Mouse (Mus musculus) forebrain, embryonic 11.5 days (tissue): ENCODE data around the gene Ncbp3. TPM values are rescaled to one million over a fixed set of nuclear protein-coding genes. Genes with fewer than 3 reads are reported as not detected.

Source experiments
- ATAC-seq: fragments of 200-750 bp; cut with Nextera tagmentation; replicated peaks from 2 replicates; pipeline ENCODE4 v1.8.0; 2017; ENCODE audit warnings: moderate TSS enrichment; ENCODE audit not compliant: low FRiP score
- DNase-seq: peaks from one replicate; pipeline ENCODE4 v3.0.0-alpha.2; 2017; ENCODE audit warnings: low spot score
- H3K27ac ChIP-seq: fragments of 300-500 bp; sonication (generic); 2 replicates; pipeline ENCODE4 v1.5.1; 2014; ENCODE audit warnings: low read depth, low read length
- H3K27me3 ChIP-seq: fragments of 300-500 bp; sonication (generic); 2 replicates; pipeline ENCODE4 v1.6.1; 2014; ENCODE audit warnings: mild to moderate bottlenecking, low read length, mixed read lengths; ENCODE audit not compliant: control insufficient read depth, insufficient read depth
- H3K36me3 ChIP-seq: fragments of 300-500 bp; sonication (generic); 2 replicates; pipeline ENCODE4 v1.6.1; 2014; ENCODE audit warnings: mild to moderate bottlenecking, low read length, moderate library complexity, mixed read lengths; ENCODE audit not compliant: control insufficient read depth, insufficient read depth
- H3K4me1 ChIP-seq: fragments of 300-500 bp; sonication (generic); replicated peaks from 2 replicates; pipeline ENCODE4 v1.6.1; 2014; ENCODE audit warnings: low read length, mixed read lengths; ENCODE audit not compliant: control insufficient read depth, insufficient read depth
- H3K4me2 ChIP-seq: fragments of 300-500 bp; sonication (generic); 2 replicates; pipeline ENCODE4 v1.6.1; 2014; ENCODE audit warnings: low read depth, mild to moderate bottlenecking, low read length, moderate library complexity, mixed read lengths; ENCODE audit not compliant: severe bottlenecking
- H3K4me3 ChIP-seq: fragments of 300-500 bp; sonication (generic); 2 replicates; pipeline ENCODE4 v1.5.1; 2014; ENCODE audit warnings: low read depth, low read length
- H3K9ac ChIP-seq: fragments of 300-500 bp; sonication (generic); 2 replicates; pipeline ENCODE4 v1.6.1; 2014; ENCODE audit warnings: low read length
- H3K9me3 ChIP-seq: fragments of 300-500 bp; sonication (generic); 2 replicates; pipeline ENCODE4 v1.6.1; 2016; ENCODE audit warnings: low read length, mixed read lengths; ENCODE audit not compliant: control insufficient read depth
- WGBS: fragments of 180-500 bp; shearing (Covaris S2); extraction: QIAGEN DNeasy Blood & Tissue Kit; methylation state at CpG from one replicate; pipeline ENCODE4 v1.1.7; 2014; 5-methylcytosine and 5-hydroxymethylcytosine counted together
- polyA plus RNA-seq: library from polyadenylated mRNA; unstranded; fragments of >200 nt; fragmentation: Nextera tagmentation; extraction: Ambion mirVana; gene quantifications from 2 replicates; pipeline ENCODE4 v1.2.1, GENCODE M21; 2014

Ncbp3 gene
- polyA plus RNA-seq, 1 experiment from 2014 or later: 13.2 TPM

- H3K36me3 ChIP-seq: no peaks in the 10 kb centered on the region
- peak; percentile 33 for DNase-seq
- H3K4me3 ChIP-seq: no peak overlapping the region
- no peaks in the 10 kb centered on the region for H3K4me1 ChIP-seq
- no peak for ATAC-seq
- no peak overlapping the region for H3K4me2 ChIP-seq
- H3K9me3 ChIP-seq: no peaks in the 10 kb centered on the region
- no peak overlapping the region for H3K9ac ChIP-seq
- no peaks in the 10 kb centered on the region for H3K27me3 ChIP-seq
- H3K27ac ChIP-seq: no peak overlapping the region
- 85% methylated on average over 7 of the region's 7 CpGs for WGBS
Observed at GRCm38 (mm10) chr11:73085391-73085790, 37.8 kb downstream of the Ncbp3 start.

- ATAC-seq (no peak), DNase-seq (peak; percentile 24)
- Histone ChIP-seq H3K4me1 (no peaks in the 10 kb centered on the region), H3K36me3 (no peaks in the 10 kb centered on the region), H3K9me3 (no peaks in the 10 kb centered on the region), H3K4me2 (no peak overlapping the region), H3K4me3 (no peak overlapping the region), H3K27ac (no peak overlapping the region), H3K27me3 (no peaks in the 10 kb centered on the region), H3K9ac (no peak overlapping the region)
- WGBS: 70% methylated on average over 6 of the region's 6 CpGs
Observed at GRCm38 (mm10) chr11:73087700-73088480, 40.3 kb downstream of the Ncbp3 start.

DNA sequence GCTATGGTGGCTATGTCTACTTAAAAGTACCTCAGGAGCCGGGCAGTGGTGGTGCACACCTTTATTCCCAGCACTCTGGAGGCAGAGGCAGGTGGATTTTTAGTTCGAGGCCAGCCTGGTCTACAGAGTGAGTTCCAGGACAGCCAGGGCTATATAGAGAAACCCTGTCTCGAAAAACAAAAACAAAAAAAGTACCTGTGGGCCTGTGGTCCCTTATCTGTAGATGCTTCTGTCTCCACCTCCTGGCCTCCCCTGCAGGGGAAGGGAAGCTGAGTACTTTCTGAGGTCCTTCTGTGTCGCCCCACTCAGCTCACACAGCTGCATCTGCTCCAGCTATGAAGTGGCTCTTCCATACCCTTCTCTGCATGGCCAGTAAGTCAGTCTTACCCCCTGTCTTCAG, 42.7 kb downstream of the Ncbp3 start, which contains the start of gene Itgae:
Gene Itgae (plus strand): TSS at position 301 of the 400 bp plus-strand sequence.
- no peaks in the 10 kb centered on the region for H3K27me3 ChIP-seq
- DNase-seq (no peak), ATAC-seq (no peak)
- WGBS: 79% methylated on average over 4 of the region's 4 CpGs
- no peak within 1 kb of the TSS for H3K27ac ChIP-seq
- H3K9me3 ChIP-seq: no peaks in the 10 kb centered on the region
- no peak within 1 kb of the TSS for H3K9ac ChIP-seq
- no peaks in the 10 kb centered on the region for H3K4me1 ChIP-seq
- H3K4me3 ChIP-seq: no peak within 1 kb of the TSS
- no peaks in the 10 kb centered on the region for H3K36me3 ChIP-seq
- no peak within 1 kb of the TSS for H3K4me2 ChIP-seq

DNA sequence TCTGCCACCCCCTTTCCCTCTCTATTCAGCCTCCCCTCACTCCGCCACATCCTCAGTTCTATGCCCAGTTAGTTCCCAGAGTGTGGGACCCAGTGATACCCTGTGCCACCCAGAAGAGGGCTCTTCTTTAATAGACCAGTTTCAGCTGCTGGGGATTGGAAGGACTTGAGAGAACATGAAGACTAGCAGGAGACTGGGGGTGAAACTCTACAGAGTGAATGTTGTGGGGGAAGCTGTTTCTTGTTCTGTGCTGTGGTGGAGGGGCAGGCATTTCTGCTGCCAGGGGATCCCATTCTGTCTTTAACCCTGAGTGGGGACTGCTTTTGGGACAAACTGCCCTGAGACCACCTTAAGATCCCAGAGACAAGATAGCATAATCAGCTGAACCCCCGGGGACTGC, 43.2 kb downstream of the Ncbp3 start:
- 91% methylated on average over 2 of the region's 2 CpGs for WGBS
- no peak overlapping the region for H3K4me2 ChIP-seq
- H3K9me3 ChIP-seq: no peaks in the 10 kb centered on the region
- ATAC-seq (no peak), DNase-seq (no peak)
- no peaks in the 10 kb centered on the region for H3K4me1 ChIP-seq
- no peak overlapping the region for H3K27ac ChIP-seq
- H3K36me3 ChIP-seq: no peaks in the 10 kb centered on the region
- no peak overlapping the region for H3K4me3 ChIP-seq
- H3K27me3 ChIP-seq: no peaks in the 10 kb centered on the region
- no peak overlapping the region for H3K9ac ChIP-seq

DNA sequence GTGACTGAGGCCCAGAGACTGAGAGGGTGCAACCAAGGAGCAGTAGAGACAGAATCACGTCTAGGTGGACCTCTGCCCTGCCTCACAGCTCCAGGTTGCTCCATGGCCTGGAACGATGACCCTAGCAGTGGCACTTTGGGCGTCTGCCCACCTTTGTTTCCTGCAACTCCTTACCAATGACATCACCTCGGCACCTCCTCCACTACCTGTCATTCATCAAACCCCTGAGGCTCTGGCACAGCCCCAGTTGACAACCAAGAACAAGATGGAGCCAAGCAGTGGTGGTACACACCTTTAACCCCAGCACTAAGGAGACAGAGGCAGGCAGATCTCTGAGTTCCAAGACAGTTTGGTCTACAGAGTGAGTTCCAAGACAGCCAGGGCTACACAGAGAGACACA, 44.5 kb downstream of the Ncbp3 start:
- no peak for DNase-seq
- no peaks in the 10 kb centered on the region for H3K27me3 ChIP-seq
- H3K4me3 ChIP-seq: no peak overlapping the region
- no peaks in the 10 kb centered on the region for H3K4me1 ChIP-seq
- WGBS: 85% methylated on average over 4 of the region's 4 CpGs
- H3K9ac ChIP-seq: no peak overlapping the region
- no peaks in the 10 kb centered on the region for H3K9me3 ChIP-seq
- no peak for ATAC-seq
- no peaks in the 10 kb centered on the region for H3K36me3 ChIP-seq
- no peak overlapping the region for H3K4me2 ChIP-seq
- no peak overlapping the region for H3K27ac ChIP-seq

DNA sequence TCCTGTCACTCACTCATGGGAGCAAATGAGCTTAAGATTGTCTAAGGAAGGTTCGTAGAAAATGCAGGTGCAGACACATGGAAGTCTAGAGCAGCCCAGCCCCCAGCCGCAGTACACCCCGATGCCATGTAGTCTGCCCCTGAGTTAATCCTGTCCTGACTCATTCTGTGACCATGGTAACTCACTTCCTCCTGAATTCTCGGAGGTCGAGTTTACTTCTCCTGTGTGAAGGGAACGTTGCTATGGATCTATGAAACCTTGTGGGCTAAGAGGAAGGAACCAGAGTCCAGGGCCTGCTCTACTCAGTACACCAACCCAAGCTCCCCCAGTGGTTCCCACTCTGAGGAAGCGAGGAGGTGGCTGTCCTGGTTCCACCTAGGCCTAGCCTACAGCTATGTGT, 45.3 kb downstream of the Ncbp3 start:
- ATAC-seq: no peak
- Histone ChIP-seq H3K27ac (no peak overlapping the region), H3K4me3 (no peak overlapping the region), H3K4me1 (no peaks in the 10 kb centered on the region), H3K36me3 (no peaks in the 10 kb centered on the region), H3K9me3 (no peaks in the 10 kb centered on the region), H3K27me3 (no peaks in the 10 kb centered on the region), H3K4me2 (no peak overlapping the region), H3K9ac (no peak overlapping the region)
- no peak for DNase-seq
- 77% methylated on average over 7 of the region's 7 CpGs for WGBS

DNA sequence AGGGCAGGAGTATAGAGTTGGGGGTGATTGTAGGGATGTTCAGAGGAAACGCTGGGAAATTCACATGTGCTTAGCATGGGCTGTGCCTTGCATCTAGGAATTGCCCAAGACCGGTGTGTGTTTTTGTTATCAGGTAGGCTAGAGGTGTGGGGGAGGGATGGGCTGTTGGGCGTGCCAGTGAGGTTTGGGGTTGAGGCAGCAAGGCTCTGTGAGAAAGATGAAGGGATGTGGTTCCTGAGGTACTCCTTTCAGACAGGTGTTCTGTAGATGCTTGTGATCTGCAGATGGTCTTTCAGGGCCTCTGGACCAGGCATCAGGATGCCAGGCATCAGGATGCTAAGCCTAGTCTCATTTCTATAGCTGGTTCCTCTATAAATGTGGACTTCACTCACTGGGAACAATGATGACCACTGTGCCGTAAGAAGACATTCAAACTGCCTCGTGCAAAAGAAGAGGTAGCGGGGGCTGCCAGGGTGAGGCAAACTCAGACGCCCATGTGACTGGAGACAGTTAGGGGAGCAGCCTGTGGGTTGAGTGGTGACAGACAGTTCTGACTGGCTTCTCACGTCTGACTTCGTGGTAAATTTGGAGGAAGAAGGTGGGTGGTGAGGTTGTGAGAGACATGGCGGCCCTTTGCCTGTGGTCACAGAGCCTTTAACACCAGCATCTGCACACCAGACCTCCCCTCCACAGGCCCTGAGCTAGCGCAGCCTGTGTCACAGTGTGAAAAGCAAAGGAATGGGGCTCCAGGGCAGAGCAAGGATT, 46.8 kb downstream of the Ncbp3 start:
- DNase-seq (no peak), ATAC-seq (no peak)
- H3K4me1 ChIP-seq: no peaks in the 10 kb centered on the region
- H3K4me2 ChIP-seq: no peak overlapping the region
- H3K4me3 ChIP-seq: no peak overlapping the region
- no peaks in the 10 kb centered on the region for H3K27me3 ChIP-seq
- no peak overlapping the region for H3K9ac ChIP-seq
- 80% methylated on average over 11 of the region's 11 CpGs for WGBS
- H3K36me3 ChIP-seq: no peaks in the 10 kb centered on the region
- H3K9me3 ChIP-seq: no peaks in the 10 kb centered on the region
- H3K27ac ChIP-seq: no peak overlapping the region

GRCm38 (mm10) chr11:73098860-73099259, 51.3 kb downstream of the Ncbp3 start:
- WGBS: 71% methylated on average over 5 of the region's 5 CpGs
- DNase-seq (no peak), ATAC-seq (no peak)
- Histone ChIP-seq H3K4me3 (no peak overlapping the region), H3K9me3 (no peaks in the 10 kb centered on the region), H3K27ac (no peak overlapping the region), H3K4me1 (no peaks in the 10 kb centered on the region), H3K4me2 (no peak overlapping the region), H3K36me3 (no peaks in the 10 kb centered on the region), H3K27me3 (no peaks in the 10 kb centered on the region), H3K9ac (no peak overlapping the region)
